Mouse (Mus musculus): ENCODE data around the gene Acot11.

- TF ChIP-seq CTCF (IDR thresholded peaks at IDR 0.05; ENCODE audit: low read depth, low read length) (peak; percentile 85), POLR2A (IDR thresholded peaks at IDR 0.05; ENCODE audit: extremely low read depth, insufficient read depth, low read length) (no peak)
Observed at GRCm38 (mm10) chr4:106749699-106750098, 55.1 kb downstream of the Acot11 start.

All from liver, adult 2 months (tissue).